Mouse (Mus musculus): Measurements from ENCODE around the gene Zfc3h1. TPM values are rescaled to one million over a fixed set of nuclear protein-coding genes. Genes with fewer than 3 reads are reported as not detected.

Zfc3h1 gene
- polyA plus RNA-seq (2012) = 0.19 and 0.37 TPM in 2 replicates

DNA sequence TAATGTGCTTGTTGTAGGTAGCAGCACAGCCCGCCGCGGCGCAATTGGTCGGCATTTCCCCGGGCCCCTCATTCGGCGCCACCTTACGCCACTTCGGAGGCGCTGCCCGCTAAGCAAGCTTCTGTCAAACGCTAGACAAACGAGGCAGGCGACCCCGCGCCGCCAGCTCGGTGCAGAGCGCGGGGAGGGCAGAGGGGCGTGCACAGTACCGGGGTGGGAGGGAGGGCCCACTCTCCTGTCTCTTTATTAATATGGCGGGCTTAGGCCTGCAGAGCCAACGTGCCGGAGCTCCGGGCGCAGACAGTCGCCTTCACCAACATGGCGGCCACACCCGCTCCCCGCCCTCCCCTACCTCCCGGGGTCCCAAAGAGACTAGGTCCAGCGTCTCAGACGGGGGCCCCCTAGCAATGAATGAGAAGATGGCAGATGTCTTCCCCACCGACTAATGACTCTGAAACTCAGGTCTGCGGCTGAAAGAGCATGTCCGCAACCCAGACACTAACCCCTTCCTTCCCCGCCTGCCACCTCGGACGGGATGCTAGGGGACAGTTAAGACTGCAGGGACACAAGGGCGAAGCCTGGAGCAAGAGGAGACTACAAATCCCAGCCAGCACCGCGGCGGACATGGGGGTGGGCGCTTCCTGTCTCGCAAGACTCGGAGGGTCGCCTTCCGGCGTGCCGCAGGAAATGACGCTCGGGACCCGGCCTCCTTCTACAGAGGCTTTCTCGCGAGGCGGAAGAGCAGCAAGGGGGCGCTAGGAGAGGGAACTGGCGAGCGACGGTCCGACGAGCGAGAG lies at the start of gene Zfc3h1, which contains the start of gene Thap2:
Gene Zfc3h1 (plus strand): TSS at position 739 of the 797 bp plus-strand sequence.
Gene Thap2 (minus strand): TSS at position 223 of the 797 bp plus-strand sequence.
- peaks cover 32% of the 10 kb centered on the region for H3K36me3 ChIP-seq (ENCODE audit: control insufficient read depth)
- TF ChIP-seq TAL1 (IDR thresholded peaks at IDR 0.05; ENCODE audit: low read length) (no peak), GATA1 (IDR thresholded peaks at IDR 0.05; ENCODE audit: low read length) (no peak)
- peaks cover 47% of the 10 kb centered on the region for H3K4me1 ChIP-seq (ENCODE audit: control insufficient read depth)
- no peaks in the 10 kb centered on the region for H3K9me3 ChIP-seq (ENCODE audit: control insufficient read depth, low read length)
- H3K4me3 ChIP-seq (replicated peaks) = peak within 1 kb of the TSS; percentile 99
- H3K27me3 ChIP-seq (ENCODE audit: control insufficient read depth) = no peaks in the 10 kb centered on the region

DNA sequence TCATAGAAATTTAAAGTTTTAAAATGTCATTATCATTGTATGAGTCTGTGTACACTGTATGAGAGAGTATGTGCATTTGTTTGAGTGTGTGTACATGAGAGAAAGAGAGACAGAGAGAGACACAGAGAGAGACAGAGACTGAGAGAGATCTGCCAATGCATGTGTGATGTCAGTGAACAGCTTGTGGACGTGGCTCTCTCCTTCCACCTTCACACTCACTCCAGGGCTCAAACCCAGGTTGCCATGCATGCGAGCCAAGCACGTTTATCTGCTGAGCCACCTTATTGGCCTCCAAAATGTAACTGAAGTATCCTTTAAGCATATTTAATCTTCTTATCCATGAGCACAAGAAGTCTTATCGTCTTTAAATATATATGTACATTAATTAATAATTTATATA lies 47.9 kb upstream of the Zfc3h1 start:
- TF ChIP-seq GATA1 (IDR thresholded peaks at IDR 0.05; ENCODE audit: low read length) = no peak
- TF ChIP-seq TAL1 (IDR thresholded peaks at IDR 0.05; ENCODE audit: low read length) = no peak
- no peaks in the 10 kb centered on the region for H3K4me1 ChIP-seq (ENCODE audit: control insufficient read depth)

GRCm38 (mm10) chr10:115339820-115340328 lies 44.9 kb upstream of the Zfc3h1 start:
- no peaks in the 10 kb centered on the region for H3K9me3 ChIP-seq (ENCODE audit: control insufficient read depth, low read length)
- H3K36me3 ChIP-seq (ENCODE audit: control insufficient read depth) = peaks cover 13% of the 10 kb centered on the region
- H3K4me1 ChIP-seq (ENCODE audit: control insufficient read depth) = 0 out of 2 replicates have a peak, but pooled peaks cover 2% of the 10 kb centered on the region
- H3K27me3 ChIP-seq (ENCODE audit: control insufficient read depth) = no peaks in the 10 kb centered on the region
- no peak overlapping the region for H3K4me3 ChIP-seq (replicated peaks)
- TF ChIP-seq TAL1 (IDR thresholded peaks at IDR 0.05; ENCODE audit: low read length) (no peak), GATA1 (IDR thresholded peaks at IDR 0.05; ENCODE audit: low read length) (no peak)

More for the DNA sequence above, 47.9 kb upstream of the Zfc3h1 start:
- no peak overlapping the region for H3K4me3 ChIP-seq (replicated peaks)
- H3K9me3 ChIP-seq (ENCODE audit: control insufficient read depth, low read length) = no peaks in the 10 kb centered on the region
- H3K36me3 ChIP-seq (ENCODE audit: control insufficient read depth) = peaks cover 5% of the 10 kb centered on the region
- no peaks in the 10 kb centered on the region for H3K27me3 ChIP-seq (ENCODE audit: control insufficient read depth)

- Histone ChIP-seq H3K27me3 (ENCODE audit: control insufficient read depth) (no peaks in the 10 kb centered on the region), H3K9me3 (ENCODE audit: control insufficient read depth, low read length) (peaks cover 4% of the 10 kb centered on the region; the same call in 1 of the 2 replicates), H3K4me1 (ENCODE audit: control insufficient read depth) (peaks cover 5% of the 10 kb centered on the region), H3K36me3 (ENCODE audit: control insufficient read depth) (peaks cover 17% of the 10 kb centered on the region), H3K4me3 (replicated peaks) (no peak overlapping the region)
- TF ChIP-seq GATA1 (IDR thresholded peaks at IDR 0.05; ENCODE audit: low read length) = no peak
- no peak for TF ChIP-seq TAL1 (IDR thresholded peaks at IDR 0.05; ENCODE audit: low read length)
Observed at GRCm38 (mm10) chr10:115342771-115343425, 41.9 kb upstream of the Zfc3h1 start.

DNA sequence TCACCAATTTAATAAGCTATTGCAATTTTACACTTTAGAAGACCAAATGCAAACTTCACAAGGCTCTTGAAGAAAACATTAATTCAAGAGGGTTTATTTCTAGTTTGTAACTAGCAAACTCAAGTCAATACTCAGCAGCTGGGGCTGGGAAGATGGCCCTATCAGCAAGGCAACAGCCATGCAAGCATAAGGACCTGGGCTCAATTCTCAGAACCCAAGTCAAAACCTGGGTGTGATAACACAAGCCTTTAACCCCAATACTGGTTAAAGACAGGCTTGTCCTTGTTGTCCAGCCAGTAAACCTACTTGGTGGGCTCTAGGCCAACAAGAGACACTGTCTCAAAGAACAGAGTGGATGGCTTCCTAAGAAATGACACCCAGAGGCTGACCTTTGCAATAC lies 38.3 kb upstream of the Zfc3h1 start:
- Histone ChIP-seq H3K27me3 (ENCODE audit: control insufficient read depth) (no peaks in the 10 kb centered on the region), H3K9me3 (ENCODE audit: control insufficient read depth, low read length) (peaks cover 4% of the 10 kb centered on the region; the same call in 1 of the 2 replicates), H3K36me3 (ENCODE audit: control insufficient read depth) (peaks cover 16% of the 10 kb centered on the region), H3K4me1 (ENCODE audit: control insufficient read depth) (peaks cover 15% of the 10 kb centered on the region), H3K4me3 (replicated peaks) (no peak overlapping the region)
- TF ChIP-seq GATA1 (IDR thresholded peaks at IDR 0.05; ENCODE audit: low read length) (no peak), TAL1 (IDR thresholded peaks at IDR 0.05; ENCODE audit: low read length) (no peak)

DNA sequence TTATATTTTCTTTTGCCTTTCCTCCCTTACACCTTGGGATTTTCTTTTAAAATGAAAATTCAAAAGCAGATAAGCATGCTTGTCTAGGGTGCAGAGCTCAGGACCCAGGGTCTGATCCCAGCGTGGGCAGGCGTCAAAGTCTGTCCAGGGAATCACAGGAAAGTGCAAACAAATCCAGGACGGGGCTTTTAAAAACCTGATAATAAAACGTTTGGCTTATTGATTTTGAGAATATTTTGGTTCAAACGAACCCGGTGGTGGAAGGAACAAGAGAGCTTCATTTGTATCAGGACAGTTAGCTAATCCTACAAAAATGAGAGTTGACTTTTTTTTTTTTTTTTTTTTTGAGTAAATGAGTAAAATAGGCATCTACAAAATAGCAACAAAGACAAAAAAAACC lies 36.6 kb upstream of the Zfc3h1 start:
- H3K36me3 ChIP-seq (ENCODE audit: control insufficient read depth) = peaks cover 6% of the 10 kb centered on the region
- peaks cover 15% of the 10 kb centered on the region for H3K4me1 ChIP-seq (ENCODE audit: control insufficient read depth)
- no peaks in the 10 kb centered on the region for H3K27me3 ChIP-seq (ENCODE audit: control insufficient read depth)
- TF ChIP-seq GATA1 (IDR thresholded peaks at IDR 0.05; ENCODE audit: low read length) = no peak
- TF ChIP-seq TAL1 (IDR thresholded peaks at IDR 0.05; ENCODE audit: low read length) = no peak
- no peak overlapping the region for H3K4me3 ChIP-seq (replicated peaks)
- peaks cover 4% of the 10 kb centered on the region; the same call in 1 of the 2 replicates for H3K9me3 ChIP-seq (ENCODE audit: control insufficient read depth, low read length)

DNA sequence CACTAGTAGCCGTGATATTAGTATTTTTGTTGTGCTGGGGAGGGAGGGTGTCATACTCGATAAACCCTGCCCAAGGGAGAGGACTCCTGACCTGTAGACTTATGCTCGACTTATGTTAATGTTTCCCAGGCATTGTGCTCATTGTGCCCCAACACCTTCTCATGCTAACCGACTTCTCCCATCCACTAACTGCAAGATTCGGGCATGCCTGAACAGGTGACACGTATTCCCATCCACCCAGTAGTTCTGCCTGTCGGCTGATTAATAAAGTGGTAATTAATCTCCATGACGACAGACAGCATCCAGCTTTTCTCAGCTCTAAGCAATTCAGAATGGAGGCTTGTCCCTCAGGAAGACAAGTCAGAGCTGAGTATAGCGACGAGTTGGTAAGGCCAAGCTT lies 35.7 kb upstream of the Zfc3h1 start:
- TF ChIP-seq GATA1 (IDR thresholded peaks at IDR 0.05; ENCODE audit: low read length) = no peak
- no peak for TF ChIP-seq TAL1 (IDR thresholded peaks at IDR 0.05; ENCODE audit: low read length)
- Histone ChIP-seq H3K36me3 (ENCODE audit: control insufficient read depth) (peaks cover 6% of the 10 kb centered on the region), H3K4me1 (ENCODE audit: control insufficient read depth) (peaks cover 15% of the 10 kb centered on the region), H3K4me3 (replicated peaks) (no peak overlapping the region), H3K27me3 (ENCODE audit: control insufficient read depth) (no peaks in the 10 kb centered on the region), H3K9me3 (ENCODE audit: control insufficient read depth, low read length) (peaks cover 4% of the 10 kb centered on the region; the same call in 1 of the 2 replicates)

GRCm38 (mm10) chr10:115349509-115349908 lies 35.2 kb upstream of the Zfc3h1 start:
- H3K27me3 ChIP-seq (ENCODE audit: control insufficient read depth) = no peaks in the 10 kb centered on the region
- TF ChIP-seq GATA1 (IDR thresholded peaks at IDR 0.05; ENCODE audit: low read length) (no peak), TAL1 (IDR thresholded peaks at IDR 0.05; ENCODE audit: low read length) (no peak)
- H3K36me3 ChIP-seq (ENCODE audit: control insufficient read depth) = peaks cover 6% of the 10 kb centered on the region
- peaks cover 15% of the 10 kb centered on the region for H3K4me1 ChIP-seq (ENCODE audit: control insufficient read depth)
- peaks cover 4% of the 10 kb centered on the region; the same call in 1 of the 2 replicates for H3K9me3 ChIP-seq (ENCODE audit: control insufficient read depth, low read length)
- H3K4me3 ChIP-seq (replicated peaks) = no peak overlapping the region

All from erythroblast, embryonic 14.5 days (primary cell).